In the genomic region with DNA sequence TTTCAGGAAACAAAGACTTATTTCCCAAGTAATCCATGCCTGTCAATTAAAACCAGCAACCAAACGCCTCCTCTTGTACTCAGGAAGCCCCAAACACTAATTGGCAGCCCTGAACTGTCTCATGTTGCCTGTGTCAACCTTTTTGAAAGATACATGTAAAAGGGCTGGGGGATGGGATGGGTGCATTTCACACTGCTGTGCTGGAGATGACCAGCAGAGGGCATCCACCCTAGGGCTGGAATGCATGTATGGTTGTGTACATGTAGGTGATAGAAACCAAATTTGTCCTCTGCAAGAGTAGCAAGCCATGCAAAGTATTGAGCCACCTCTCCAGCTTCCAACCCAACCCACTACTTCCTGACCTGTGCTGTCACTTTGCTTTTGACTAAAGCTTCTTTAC, we compare ENCODE assay signal across 10 mouse cellular contexts. TPM values are rescaled to one million over a fixed set of nuclear protein-coding genes. Genes with fewer than 3 reads are reported as not detected.
DNase-seq lines count a peak whose midpoint lies in the region; ATAC-seq and TF ChIP-seq lines count a peak whose summit lies in the region.
"Had no signal": no experiment of that assay in that cellular context is flagged by ENCODE, and none has a peak within 500 bp of the region (broad histone marks: within the 10 kb centered on the region; RNA-seq: fewer than 3 reads in every experiment).

No protein-coding gene starts in this region.

- H3K27me3 ChIP-seq in intestine, embryonic 14.5 days (replicated peaks; ENCODE audit: control insufficient read depth, insufficient read depth, low read length) = no peaks in the 10 kb centered on the region
- H3K27me3 ChIP-seq in intestine, embryonic 16.5 days (replicated peaks; ENCODE audit: control insufficient read depth, insufficient read depth, low read length) = no peaks in the 10 kb centered on the region
- no peaks in the 10 kb centered on the region for H3K27me3 ChIP-seq in midbrain, postnatal 0 days (ENCODE audit: insufficient read depth, low read length)
- no peaks in the 10 kb centered on the region for H3K27me3 ChIP-seq in testis, adult 2 months (ENCODE audit: control insufficient read depth, insufficient read depth, low read length)
- H3K27me3 ChIP-seq: embryonic facial prominence, embryonic 13.5 days; neural tube, embryonic 12.5 days had no signal

- TF ChIP-seq POLR2A in testis, adult 2 months (IDR thresholded peaks at IDR 0.05; ENCODE audit: control insufficient read depth, low read depth, low read length) = no peak

- no peak for ATAC-seq in intestine, embryonic 14.5 days (replicated peaks; ENCODE audit: low FRiP score, low TSS enrichment, low read depth)
- ATAC-seq in intestine, embryonic 16.5 days = no peak
- peak; percentile 26 for ATAC-seq in activated CD4-positive, CD25-positive, alpha-beta regulatory T cell, adult 4 months
- peak; percentile 62 for ATAC-seq in common myeloid progenitor, adult 5-6 weeks (replicated peaks; ENCODE audit: low read depth, poor library complexity, severe bottlenecking)
- ATAC-seq in midbrain, postnatal 0 days (ENCODE audit: low FRiP score) = no peak

- H3K9me3 ChIP-seq in intestine, embryonic 14.5 days (ENCODE audit: control insufficient read depth, low read length) = no peaks in the 10 kb centered on the region
- H3K9me3 ChIP-seq in intestine, embryonic 16.5 days (ENCODE audit: control insufficient read depth, low read length) = no peaks in the 10 kb centered on the region
- H3K9me3 ChIP-seq in midbrain, postnatal 0 days (ENCODE audit: low read length) = no peaks in the 10 kb centered on the region
- H3K9me3 ChIP-seq: embryonic facial prominence, embryonic 13.5 days; neural tube, embryonic 12.5 days had no signal

- no peak overlapping the region for H3K9ac ChIP-seq in intestine, embryonic 14.5 days (ENCODE audit: low read length)
- no peak overlapping the region for H3K9ac ChIP-seq in intestine, embryonic 16.5 days (ENCODE audit: low read depth, low read length)
- no peak overlapping the region for H3K9ac ChIP-seq in midbrain, postnatal 0 days (replicated peaks; ENCODE audit: low read length, poor library complexity, severe bottlenecking)
- H3K9ac ChIP-seq: embryonic facial prominence, embryonic 13.5 days; neural tube, embryonic 12.5 days had no signal

- peak; percentile 88 for TF ChIP-seq CTCF in midbrain, postnatal 0 days (IDR thresholded peaks at IDR 0.05)
- TF ChIP-seq CTCF in testis, adult 2 months (IDR thresholded peaks at IDR 0.05; ENCODE audit: control insufficient read depth, insufficient read depth, insufficient replicate concordance, low read depth, low read length) = peak; percentile 61; the same call in 1 of the 2 replicates

- peaks cover 12% of the 10 kb centered on the region for H3K4me1 ChIP-seq in intestine, embryonic 14.5 days (replicated peaks; ENCODE audit: control insufficient read depth, insufficient read depth, low read length)
- H3K4me1 ChIP-seq in intestine, embryonic 16.5 days (ENCODE audit: control insufficient read depth, insufficient read depth, low read length) = peaks cover 14% of the 10 kb centered on the region
- peaks cover 10% of the 10 kb centered on the region; the same call in 1 of the 2 replicates for H3K4me1 ChIP-seq in midbrain, postnatal 0 days (ENCODE audit: insufficient read depth, low read length)
- peaks cover 9% of the 10 kb centered on the region for H3K4me1 ChIP-seq in testis, adult 2 months (ENCODE audit: control insufficient read depth, insufficient read depth, low read length)

- no peak overlapping the region for H3K4me3 ChIP-seq in intestine, embryonic 14.5 days (ENCODE audit: low read depth, low read length)
- no peak overlapping the region for H3K4me3 ChIP-seq in intestine, embryonic 16.5 days (ENCODE audit: low read length)
- H3K4me3 ChIP-seq in midbrain, postnatal 0 days (ENCODE audit: low read depth, low read length) = no peak overlapping the region
- no peak overlapping the region for H3K4me3 ChIP-seq in testis, adult 2 months (ENCODE audit: control insufficient read depth, low read depth, low read length)
- H3K4me3 ChIP-seq: embryonic facial prominence, embryonic 13.5 days; neural tube, embryonic 12.5 days had no signal

- WGBS in intestine, embryonic 14.5 days = 19% methylated on average over 1 of the region's 1 CpGs
- WGBS in intestine, embryonic 16.5 days = 14% methylated on average over 1 of the region's 1 CpGs
- 26% methylated on average over 1 of the region's 1 CpGs for WGBS in midbrain, postnatal 0 days

- H3K27ac ChIP-seq in intestine, embryonic 14.5 days (ENCODE audit: low read depth) = no peak overlapping the region
- no peak overlapping the region for H3K27ac ChIP-seq in intestine, embryonic 16.5 days (ENCODE audit: low read length)
- no peak overlapping the region for H3K27ac ChIP-seq in midbrain, postnatal 0 days (ENCODE audit: low read depth, low read length)
- H3K27ac ChIP-seq in testis, adult 2 months (ENCODE audit: control insufficient read depth, insufficient read depth, low read depth, low read length) = no peak overlapping the region
- H3K27ac ChIP-seq: embryonic facial prominence, embryonic 13.5 days; neural tube, embryonic 12.5 days had no signal

- no peak overlapping the region for H3K4me2 ChIP-seq in intestine, embryonic 14.5 days (ENCODE audit: low read length)
- H3K4me2 ChIP-seq in intestine, embryonic 16.5 days (ENCODE audit: low read depth, low read length) = no peak overlapping the region
- H3K4me2 ChIP-seq in midbrain, postnatal 0 days (ENCODE audit: low read depth, low read length, poor library complexity, severe bottlenecking) = no peak overlapping the region
- H3K4me2 ChIP-seq: embryonic facial prominence, embryonic 13.5 days; neural tube, embryonic 12.5 days had no signal

- peaks cover 1% of the 10 kb centered on the region for H3K36me3 ChIP-seq in intestine, embryonic 14.5 days (ENCODE audit: control insufficient read depth, insufficient read depth, low read length)
- H3K36me3 ChIP-seq in intestine, embryonic 16.5 days (ENCODE audit: control insufficient read depth, insufficient read depth, low read length) = no peaks in the 10 kb centered on the region
- H3K36me3 ChIP-seq in midbrain, postnatal 0 days (ENCODE audit: insufficient read depth, low read length) = no peaks in the 10 kb centered on the region
- no peaks in the 10 kb centered on the region for H3K36me3 ChIP-seq in testis, adult 2 months (ENCODE audit: control insufficient read depth, insufficient read depth, low read length)

- DNase-seq in intestine, embryonic 14.5 days (ENCODE audit: low spot score) = peak; percentile 80
- peak; percentile 43 to 45 for DNase-seq in heart, adult 9 months (ENCODE audit: low spot score in 2 of 2)
- DNase-seq in left cerebral cortex, adult 11 months (ENCODE audit: low spot score) = peak; percentile 71
- peak; percentile 59 for DNase-seq in midbrain, postnatal 0 days (ENCODE audit: low spot score)

RNA-seq across cellular contexts. Expression of gene Paxip1, which starts 2.4 kb away (rescaled TPM):
- polyA plus RNA-seq in intestine, embryonic 14.5 days (2014; fragmentation: Nextera tagmentation; extraction: Ambion mirVana) = 42.6 and 43.1 TPM in 2 replicates
- 21.8 and 24.1 TPM in 2 replicates for polyA plus RNA-seq in intestine, embryonic 16.5 days (2015; fragmentation: Nextera tagmentation; extraction: Ambion mirVana)
- polyA plus RNA-seq in activated CD4-positive, CD25-positive, alpha-beta regulatory T cell, adult 4 months (2017; shearing (Covaris generic)) = 10 to 100 TPM; 10.4 to 10.8 TPM
- 23.8 and 44.4 TPM in 2 replicates for total RNA-seq in common myeloid progenitor, adult 5-6 weeks (2017)
- total RNA-seq in midbrain, postnatal 0 days (2014; rRNA removed) = 43.0 and 48.8 TPM in 2 replicates
- 21.2 and 23.1 TPM in 2 replicates for polyA plus RNA-seq in midbrain, postnatal 0 days (2015; fragmentation: Nextera tagmentation; extraction: Ambion mirVana)
- polyA plus RNA-seq in testis, adult 2 months (2012; rRNA removed) = 33.4 and 34.8 TPM in 2 replicates

RNA-seq across cellular contexts. Expression of gene Htr5a, which starts 48.0 kb away (rescaled TPM):
- polyA plus RNA-seq in intestine, embryonic 14.5 days (2014; fragmentation: Nextera tagmentation; extraction: Ambion mirVana) = 0.07 TPM in 1 of 2 replicates, not detected in the other
- polyA plus RNA-seq in intestine, embryonic 16.5 days (2015; fragmentation: Nextera tagmentation; extraction: Ambion mirVana) = not detected in 2 replicates
- not detected for polyA plus RNA-seq in activated CD4-positive, CD25-positive, alpha-beta regulatory T cell, adult 4 months (2017; shearing (Covaris generic))
- total RNA-seq in common myeloid progenitor, adult 5-6 weeks (2017) = not detected in 2 replicates
- total RNA-seq in midbrain, postnatal 0 days (2014; rRNA removed) = 10.9 and 12.3 TPM in 2 replicates
- 1.4 and 1.6 TPM in 2 replicates for polyA plus RNA-seq in midbrain, postnatal 0 days (2015; fragmentation: Nextera tagmentation; extraction: Ambion mirVana)
- not detected in 2 replicates for polyA plus RNA-seq in testis, adult 2 months (2012; rRNA removed)
- polyA plus RNA-seq: embryonic facial prominence, embryonic 13.5 days had no signal

Comparison
In these comparisons a context has a peak if more than half of its experiments do, and no peak if none do; other contexts are left out.
1. ATAC-seq: peak in activated CD4-positive, CD25-positive, alpha-beta regulatory T cell, adult 4 months (single experiment) and common myeloid progenitor, adult 5-6 weeks (single experiment); none in intestine, embryonic 14.5 days (single experiment), intestine, embryonic 16.5 days (single experiment) and midbrain, postnatal 0 days (single experiment).
2. Peak in every context shown above with its lines, with median percentiles within 50 percentile points of each other: DNase-seq.